Mouse (Mus musculus) spleen, postnatal 10 days (tissue): Measurements from ENCODE around the gene R3hdm2.

Source experiments
- DNase-seq, 2 experiments: peaks; one replicate each; pipeline ENCODE4 v3.0.0; 2021 to 2022; ENCODE audit warnings: low spot score in 2 of 2

Gene R3hdm2

GRCm38 (mm10) chr10:127491128-127491512, 111.0 kb downstream of the R3hdm2 start:
- DNase-seq = no peak

- DNase-seq = no peak
Measured at GRCm38 (mm10) chr10:127492118-127492517, 112.0 kb downstream of the R3hdm2 start.

- no peak for DNase-seq
Measured at GRCm38 (mm10) chr10:127496156-127496555, 116.0 kb downstream of the R3hdm2 start.

- DNase-seq = no peak
Measured at GRCm38 (mm10) chr10:127499516-127499915, 119.4 kb downstream of the R3hdm2 start.

- no peak for DNase-seq
Measured at GRCm38 (mm10) chr10:127500042-127500441, 119.9 kb downstream of the R3hdm2 start.

- no peak for DNase-seq
Measured at GRCm38 (mm10) chr10:127500894-127501893, 121.1 kb downstream of the R3hdm2 start, which contains the start of gene Stac3. Gene Stac3 (plus strand): TSS chr10:127501686.

- peak; percentile 69 to 87 for DNase-seq
Measured at GRCm38 (mm10) chr10:127508239-127508638, 128.1 kb downstream of the R3hdm2 start.

GRCm38 (mm10) chr10:127509051-127509836, 129.1 kb downstream of the R3hdm2 start:
- DNase-seq = peak; percentile 82 to 90

- DNase-seq = no peak
Measured at GRCm38 (mm10) chr10:127509837-127510701, 129.9 kb downstream of the R3hdm2 start.

GRCm38 (mm10) chr10:127510895-127511617, 130.9 kb downstream of the R3hdm2 start:
- no peak for DNase-seq

- peak in 1 of 2 experiments; percentile 68 for DNase-seq
Measured at GRCm38 (mm10) chr10:127511634-127512306, 131.6 kb downstream of the R3hdm2 start.

- DNase-seq = no peak
Measured at GRCm38 (mm10) chr10:127512307-127512666, 132.2 kb downstream of the R3hdm2 start.

GRCm38 (mm10) chr10:127512813-127513212, 132.7 kb downstream of the R3hdm2 start:
- DNase-seq = peak; percentile 94 to 95

- no peak for DNase-seq
Measured at GRCm38 (mm10) chr10:127513501-127514091, 133.5 kb downstream of the R3hdm2 start.

GRCm38 (mm10) chr10:127514111-127514698, 134.1 kb downstream of the R3hdm2 start:
- no peak for DNase-seq

GRCm38 (mm10) chr10:127514764-127515163, 134.6 kb downstream of the R3hdm2 start, which contains the start of gene Ndufa4l2:
Gene Ndufa4l2 (plus strand): TSS chr10:127514967.
- no peak for DNase-seq

- DNase-seq = no peak
Measured at GRCm38 (mm10) chr10:127515271-127515982, 135.3 kb downstream of the R3hdm2 start.

- DNase-seq = no peak
Measured at GRCm38 (mm10) chr10:127515983-127516459, 135.9 kb downstream of the R3hdm2 start.
